Mouse (Mus musculus) CH12.LX (cell line): ENCODE measurements around the gene Mmp20.

Experiments
- POLR2A ChIP-seq: IDR thresholded peaks from 2 replicates; pipeline ENCODE4 v1.6.1; 2011; ENCODE audit warnings: low read depth, mild to moderate bottlenecking, improper control_type of control experiment, low read length
- ZC3H11A ChIP-seq: IDR thresholded peaks from 2 replicates; pipeline ENCODE4 v1.6.1; 2012; ENCODE audit warnings: low read depth, mild to moderate bottlenecking, inconsistent platforms, low read length, improper control_type of control experiment

GRCm38 (mm10) chr9:7602982-7603742, 24.9 kb upstream of the Mmp20 start:
- no peak for TF ChIP-seq POLR2A
- peak; percentile 81 for TF ChIP-seq ZC3H11A
